Mouse (Mus musculus) erythroblast, embryonic 14.5 days (primary cell): ENCODE measurements around the gene Tmem165.

Experiments
- GATA1 ChIP-seq: IDR thresholded peaks from 2 replicates; pipeline ENCODE4 v1.6.1; 2012; ENCODE audit warnings: low read length, inconsistent platforms, mixed read lengths
- TAL1 ChIP-seq: IDR thresholded peaks from 3 replicates; pipeline ENCODE4 v1.6.1; 2012; ENCODE audit warnings: low read length, inconsistent platforms, mixed read lengths

GRCm38 (mm10) chr5:76183043-76183749 lies 484 bp upstream of the Tmem165 start:
- no peak for TF ChIP-seq GATA1
- no peak for TF ChIP-seq TAL1
